Mouse (Mus musculus) lung, postnatal 0 days (tissue): ENCODE results near the gene Dram1. TPM values are rescaled to one million over a fixed set of nuclear protein-coding genes. Genes with fewer than 3 reads are reported as not detected.

Experiments used
- ATAC-seq: fragments of 200-750 bp; cut with Nextera tagmentation; 2 replicates; pipeline ENCODE4 v1.8.0; 2017; ENCODE audit warnings: moderate library complexity
- DNase-seq: peaks from one replicate; pipeline ENCODE4 v3.0.0-alpha.2; 2016; ENCODE audit warnings: low spot score
- H3K27ac ChIP-seq: fragments of 300-500 bp; sonication (generic); 2 replicates; pipeline ENCODE4 v1.5.1; 2014; ENCODE audit warnings: antibody characterized with exemption, mild to moderate bottlenecking, low read length, mixed read lengths
- H3K27me3 ChIP-seq: fragments of 300-500 bp; sonication (generic); replicated peaks from 2 replicates; pipeline ENCODE4 v1.6.1; 2014; ENCODE audit warnings: low read length, mixed read lengths; ENCODE audit not compliant: insufficient read depth
- H3K36me3 ChIP-seq: fragments of 300-500 bp; sonication (generic); 2 replicates; pipeline ENCODE4 v1.6.1; 2014; ENCODE audit warnings: low read length, mixed read lengths; ENCODE audit not compliant: insufficient read depth
- H3K4me1 ChIP-seq: fragments of 300-500 bp; sonication (generic); 2 replicates; pipeline ENCODE4 v1.6.1; 2014; ENCODE audit warnings: antibody characterized with exemption, low read depth, low read length, mixed read lengths; ENCODE audit not compliant: insufficient read depth
- H3K4me2 ChIP-seq: fragments of 300-500 bp; sonication (generic); replicated peaks from 2 replicates; pipeline ENCODE4 v1.6.1; 2014; ENCODE audit warnings: low read depth, mild to moderate bottlenecking, low read length, moderate library complexity, mixed read lengths
- H3K4me3 ChIP-seq: fragments of 300-500 bp; sonication (generic); 2 replicates; pipeline ENCODE4 v1.5.1; 2014; ENCODE audit warnings: low read depth, low read length
- H3K9ac ChIP-seq: fragments of 300-500 bp; sonication (generic); replicated peaks from 2 replicates; pipeline ENCODE4 v1.6.1; 2014; ENCODE audit warnings: low read depth, mild to moderate bottlenecking
- H3K9me3 ChIP-seq: fragments of 300-500 bp; sonication (generic); 2 replicates; pipeline ENCODE4 v1.6.1; 2016; ENCODE audit warnings: low read length, mixed read lengths
- CTCF ChIP-seq: IDR thresholded peaks from 2 replicates; pipeline ENCODE4 v1.5.1; 2016; ENCODE audit warnings: antibody characterized with exemption, mild to moderate bottlenecking
- EP300 ChIP-seq: IDR thresholded peaks from 2 replicates; pipeline ENCODE4 v1.6.1; 2016; ENCODE audit warnings: antibody characterized with exemption, mild to moderate bottlenecking, control low read depth
- WGBS: fragments of 180-500 bp; shearing (Covaris S2); extraction: QIAGEN DNeasy Blood & Tissue Kit; methylation state at CpG from one replicate; pipeline ENCODE4 v1.1.7; 2014; 5-methylcytosine and 5-hydroxymethylcytosine counted together
- polyA plus RNA-seq: library from polyadenylated mRNA; unstranded; fragments of >200 nt; fragmentation: Nextera tagmentation; extraction: Ambion mirVana; gene quantifications from 2 replicates; pipeline ENCODE4 v1.2.1, GENCODE M21; 2015

The Dram1 gene
- polyA plus RNA-seq, 1 experiment from 2014 or later, result 257 TPM

DNA sequence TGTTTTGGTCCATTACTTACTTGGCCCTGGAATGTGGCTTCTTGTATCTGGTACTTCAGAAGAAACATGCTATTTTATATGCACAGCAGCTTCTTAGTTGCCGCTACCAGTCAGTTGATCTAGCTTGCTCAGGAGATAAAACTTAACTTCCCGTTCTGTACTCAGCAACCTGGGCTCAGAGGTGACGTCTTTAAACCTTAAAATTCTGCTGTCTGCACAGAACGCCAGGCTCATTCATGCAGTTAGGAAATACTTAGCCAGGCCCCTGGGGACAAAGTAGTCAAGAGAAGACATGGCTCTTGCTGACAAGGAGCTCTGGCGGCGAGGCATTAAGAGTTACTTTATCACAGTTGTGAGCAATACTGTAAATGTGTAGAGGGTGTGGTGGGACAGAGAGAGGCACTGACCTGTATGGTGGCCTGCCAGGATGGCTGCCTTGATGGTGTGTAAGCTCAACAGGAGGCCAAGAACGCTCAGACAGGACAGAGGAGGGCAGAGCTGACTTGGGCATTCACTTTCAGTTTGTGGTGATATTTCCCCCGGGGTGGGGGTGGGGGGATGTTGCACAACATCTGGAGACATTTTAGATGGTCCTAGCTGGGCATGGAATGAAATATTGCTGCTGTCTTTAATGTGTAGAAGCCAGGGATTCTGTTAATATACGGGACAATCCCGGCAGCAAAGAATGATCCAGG lies 11.4 kb upstream of the Dram1 start:
- no peaks in the 10 kb centered on the region for H3K9me3 ChIP-seq
- no peak overlapping the region for H3K9ac ChIP-seq
- peak; percentile 35 for DNase-seq
- H3K4me1 ChIP-seq, result peaks cover 6% of the 10 kb centered on the region; the same call in 1 of the 2 replicates
- ATAC-seq, result peak; percentile 59
- H3K36me3 ChIP-seq, result no peaks in the 10 kb centered on the region
- H3K27ac ChIP-seq, result peak overlapping the region; percentile 43; the same call in 1 of the 2 replicates
- H3K4me3 ChIP-seq, result no peak overlapping the region
- peak overlapping the region; percentile 22 for H3K4me2 ChIP-seq
- H3K27me3 ChIP-seq, result no peaks in the 10 kb centered on the region
- TF ChIP-seq EP300 (no peak), CTCF (no peak)
- 34% methylated on average over 10 of the region's 10 CpGs for WGBS

DNA sequence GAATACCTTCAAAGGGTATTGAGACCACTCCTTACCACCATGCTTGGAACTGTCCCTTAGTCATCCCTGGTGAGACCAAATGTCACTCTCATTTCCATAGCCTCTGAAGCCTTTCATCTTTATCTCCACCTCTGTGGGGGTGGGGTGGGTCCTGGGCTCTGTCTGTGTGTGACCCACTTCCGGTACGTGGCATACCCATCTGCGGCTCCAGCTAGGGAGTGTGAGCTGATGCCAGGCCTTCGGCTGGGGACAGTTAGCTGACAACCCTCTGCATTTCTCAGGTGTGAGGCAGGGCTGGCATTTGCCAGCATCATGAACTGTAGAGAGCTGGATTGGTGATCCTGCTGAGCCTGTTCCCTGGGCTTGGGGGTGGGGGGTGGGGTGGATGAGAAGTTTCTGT lies 10.7 kb upstream of the Dram1 start:
- no peak for DNase-seq
- no peaks in the 10 kb centered on the region for H3K9me3 ChIP-seq
- H3K4me2 ChIP-seq, result peak overlapping the region; percentile 22; the same call in 1 of the 2 replicates
- peak overlapping the region; percentile 43; the same call in 1 of the 2 replicates for H3K27ac ChIP-seq
- TF ChIP-seq EP300 (no peak), CTCF (no peak)
- peaks cover 6% of the 10 kb centered on the region; the same call in 1 of the 2 replicates for H3K4me1 ChIP-seq
- H3K36me3 ChIP-seq, result no peaks in the 10 kb centered on the region
- H3K27me3 ChIP-seq, result no peaks in the 10 kb centered on the region
- no peak overlapping the region for H3K4me3 ChIP-seq
- 0 out of 2 replicates have a peak, but pooled peaks have one; percentile 17 for ATAC-seq
- 21% methylated on average over 4 of the region's 4 CpGs for WGBS
- no peak overlapping the region for H3K9ac ChIP-seq

DNA sequence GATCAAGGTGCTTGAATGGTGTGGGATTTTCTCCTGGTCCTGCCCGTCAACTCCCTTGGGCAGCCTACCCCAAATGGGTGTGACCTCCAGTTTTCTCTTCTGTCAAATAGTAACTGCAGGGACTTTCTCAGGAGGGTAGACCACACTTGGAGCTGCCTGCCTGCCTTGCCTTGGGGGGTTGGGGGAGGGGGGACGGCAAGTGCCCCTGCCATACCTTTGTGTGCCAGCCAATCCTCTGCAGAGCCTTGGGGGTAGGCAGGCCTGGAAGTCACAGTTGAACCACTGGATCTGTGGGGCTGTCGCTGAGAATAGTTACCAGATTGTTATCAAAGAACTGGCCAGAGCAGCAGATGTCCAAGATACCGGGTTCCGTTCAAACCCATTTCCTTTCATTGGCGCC lies 7.4 kb upstream of the Dram1 start:
- no peaks in the 10 kb centered on the region for H3K36me3 ChIP-seq
- H3K4me2 ChIP-seq, result no peak overlapping the region
- no peaks in the 10 kb centered on the region for H3K9me3 ChIP-seq
- H3K4me3 ChIP-seq, result no peak overlapping the region
- no peak for TF ChIP-seq EP300
- TF ChIP-seq CTCF, result no peak
- H3K27ac ChIP-seq, result no peak overlapping the region
- H3K27me3 ChIP-seq, result no peaks in the 10 kb centered on the region
- peaks cover 6% of the 10 kb centered on the region; the same call in 1 of the 2 replicates for H3K4me1 ChIP-seq
- no peak for DNase-seq
- no peak for ATAC-seq
- H3K9ac ChIP-seq, result no peak overlapping the region
- WGBS, result 63% methylated on average over 6 of the region's 6 CpGs

DNA sequence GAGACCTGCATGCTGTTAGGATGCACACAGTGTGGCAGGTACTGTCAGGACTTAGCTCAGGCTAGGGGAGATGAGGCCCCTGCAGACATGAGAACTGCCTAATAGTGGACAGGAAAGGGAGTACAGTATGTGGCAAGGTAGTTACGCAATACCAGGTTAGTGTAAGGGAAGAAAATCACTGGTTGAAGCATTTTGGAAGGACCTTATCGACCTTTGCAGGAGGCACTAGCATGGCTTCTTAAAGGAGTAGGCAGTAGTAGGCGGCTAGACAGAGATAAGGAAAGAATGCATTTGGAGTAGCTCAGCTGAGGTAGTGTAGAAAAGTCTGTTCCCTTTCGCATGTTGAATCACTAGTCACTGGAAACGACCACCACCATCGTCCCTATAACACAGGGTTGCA lies 6.9 kb upstream of the Dram1 start:
- peak; percentile 42 for ATAC-seq
- 38% methylated on average over 6 of the region's 6 CpGs for WGBS

GRCm38 (mm10) chr10:88385290-88385689 lies 6.4 kb upstream of the Dram1 start:
- Histone ChIP-seq H3K36me3 (no peaks in the 10 kb centered on the region), H3K4me3 (no peak overlapping the region), H3K4me2 (no peak overlapping the region), H3K27ac (no peak overlapping the region), H3K9ac (no peak overlapping the region), H3K27me3 (no peaks in the 10 kb centered on the region), H3K4me1 (peaks cover 9% of the 10 kb centered on the region; the same call in 1 of the 2 replicates), H3K9me3 (no peaks in the 10 kb centered on the region)
- TF ChIP-seq CTCF, result no peak
- TF ChIP-seq EP300, result no peak
- no peak for ATAC-seq
- 80% methylated on average over 11 of the region's 11 CpGs for WGBS
- DNase-seq, result no peak

More for the DNA sequence above, 6.9 kb upstream of the Dram1 start:
- Histone ChIP-seq H3K4me2 (no peak overlapping the region), H3K4me1 (peaks cover 6% of the 10 kb centered on the region; the same call in 1 of the 2 replicates), H3K4me3 (no peak overlapping the region), H3K9ac (no peak overlapping the region), H3K27ac (no peak overlapping the region), H3K9me3 (no peaks in the 10 kb centered on the region), H3K27me3 (no peaks in the 10 kb centered on the region), H3K36me3 (no peaks in the 10 kb centered on the region)
- TF ChIP-seq EP300, result no peak
- TF ChIP-seq CTCF, result no peak
- DNase-seq, result peak; percentile 73

GRCm38 (mm10) chr10:88384081-88384480 lies 5.2 kb upstream of the Dram1 start:
- Histone ChIP-seq H3K27ac (no peak overlapping the region; the same call in 1 of the 2 replicates), H3K9me3 (no peaks in the 10 kb centered on the region), H3K27me3 (no peaks in the 10 kb centered on the region), H3K36me3 (no peaks in the 10 kb centered on the region), H3K9ac (no peak overlapping the region), H3K4me2 (no peak overlapping the region), H3K4me3 (no peak overlapping the region), H3K4me1 (peaks cover 4% of the 10 kb centered on the region; the same call in 1 of the 2 replicates)
- ATAC-seq (no peak), DNase-seq (no peak)
- 35% methylated on average over 5 of the region's 5 CpGs for WGBS
- TF ChIP-seq EP300, result no peak
- TF ChIP-seq CTCF, result no peak
